Mouse (Mus musculus) heart, postnatal 4 days (tissue): ENCODE data around the gene Cebpa. TPM values are rescaled to one million over a fixed set of nuclear protein-coding genes. Genes with fewer than 3 reads are reported as not detected.
A peak's percentile ranks its signal among the peaks of the same experiment; 100 is the strongest.

Experiments
- DNase-seq: peaks from one replicate; pipeline ENCODE4 v3.0.0; 2021
- total RNA-seq, 2 experiments: library from RNA; stranded (reverse); gene quantifications; 2 replicates each; pipeline ENCODE4 v1.2.3; 2021

Cebpa gene
- total RNA-seq, result 1 to 10 TPM; 3.2 to 4.0 TPM

DNA sequence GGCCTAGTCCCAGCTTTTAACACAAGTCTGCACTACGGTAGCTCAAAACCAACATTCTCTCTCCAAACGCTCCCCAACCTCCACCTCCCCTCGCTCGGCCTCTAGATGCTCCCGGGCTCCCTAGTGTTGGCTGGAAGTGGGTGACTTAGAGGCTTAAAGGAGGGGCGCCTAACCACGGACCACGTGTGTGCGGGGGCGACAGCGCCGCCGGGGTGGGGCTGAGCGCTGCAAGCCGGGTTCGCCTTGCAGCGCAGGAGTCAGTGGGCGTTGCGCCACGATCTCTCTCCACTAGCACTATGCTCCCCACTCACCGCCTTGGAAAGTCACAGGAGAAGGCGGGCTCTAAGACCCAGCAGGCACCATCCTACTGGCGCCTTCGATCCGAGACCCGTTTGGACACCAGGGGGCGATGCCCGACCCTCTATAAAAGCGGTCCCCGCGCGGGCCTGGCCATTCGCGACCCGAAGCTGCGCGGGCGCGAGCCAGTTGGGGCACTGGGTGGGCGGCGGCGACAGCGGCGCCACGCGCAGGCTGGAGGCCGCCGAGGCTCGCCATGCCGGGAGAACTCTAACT, at the start of gene Cebpa:
TSS of gene Cebpa (plus strand) at position 453 of the 573 bp plus-strand sequence.
- peak; percentile 97 for DNase-seq

DNA sequence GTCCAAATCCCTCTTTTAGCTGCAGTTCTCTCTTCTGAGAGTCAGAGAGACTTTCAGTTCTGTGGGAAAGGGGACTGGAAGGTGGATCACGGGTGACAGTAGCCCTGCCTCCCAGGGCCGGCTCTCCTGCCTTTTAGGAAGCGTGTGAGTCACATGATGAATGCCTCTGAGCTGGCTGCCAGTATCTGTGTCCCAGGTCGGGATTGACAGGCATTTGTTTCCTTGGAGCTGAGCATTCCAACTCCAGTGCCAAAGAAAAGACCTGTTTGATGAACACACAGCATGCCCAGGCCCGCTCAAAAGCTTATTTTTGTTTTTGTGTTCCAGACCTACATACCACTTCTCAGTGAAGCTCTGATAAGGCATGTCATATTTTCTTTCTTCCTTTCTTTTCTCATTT, 42.4 kb upstream of the Cebpa start:
- peak; percentile 39 for DNase-seq

DNA sequence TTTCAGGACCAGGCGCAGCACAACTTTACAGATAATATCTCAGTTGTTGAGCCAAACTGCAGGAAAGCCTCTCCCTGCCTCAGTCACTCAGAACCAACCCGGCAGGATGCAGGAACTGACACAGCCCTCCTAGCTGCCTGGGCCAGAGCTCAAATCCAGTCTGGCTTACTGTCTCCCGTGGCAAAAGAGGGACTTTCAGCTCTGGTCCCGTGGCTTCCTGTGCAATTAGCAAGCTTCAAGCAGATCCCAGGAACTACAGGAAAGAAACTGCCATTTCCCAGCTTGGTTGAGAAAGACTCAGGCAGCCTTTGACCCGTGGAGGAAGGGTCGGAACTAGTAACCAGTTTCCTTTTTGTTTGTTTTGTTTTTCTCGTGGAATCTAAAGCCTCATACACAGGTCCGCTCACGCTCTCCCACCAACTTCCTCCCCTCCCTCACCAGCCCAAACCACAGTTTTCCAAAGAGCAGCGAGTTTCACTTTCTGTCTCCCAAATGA, 38.2 kb upstream of the Cebpa start:
- DNase-seq, result peak; percentile 45

DNA sequence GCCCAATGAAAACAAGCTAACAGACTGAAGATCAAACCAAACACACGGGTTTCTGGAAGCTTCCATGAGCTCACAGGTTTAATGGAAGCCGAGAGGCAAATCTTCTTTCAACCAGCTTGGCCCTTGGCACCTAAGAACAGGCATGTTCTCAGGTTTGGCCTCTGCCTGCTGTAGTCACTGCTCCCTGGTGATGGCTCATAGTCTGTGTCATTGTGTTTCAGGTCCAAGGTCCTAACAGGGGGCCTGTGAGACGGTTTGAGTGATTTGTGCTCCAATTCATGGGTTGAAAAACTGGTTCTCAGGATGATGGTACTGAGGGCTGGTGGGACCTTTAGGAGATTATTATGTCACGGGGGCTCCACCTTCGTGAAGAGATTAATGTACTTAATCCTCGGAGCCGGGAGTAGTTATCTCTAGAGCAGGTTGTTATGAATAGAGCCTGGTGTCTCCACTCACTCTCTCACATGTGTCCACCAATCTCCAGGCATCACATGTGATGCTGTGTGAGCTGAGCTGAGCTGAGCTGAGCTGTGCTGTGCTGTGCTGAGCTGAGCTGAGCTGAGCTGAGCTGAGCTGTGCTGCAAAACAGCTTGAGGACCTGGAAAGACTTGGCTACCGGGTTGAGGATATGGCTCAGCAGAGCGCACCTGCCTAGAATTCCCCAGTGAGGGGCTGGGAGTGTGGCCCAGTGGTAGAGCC, 37.5 kb upstream of the Cebpa start:
- DNase-seq, result no peak

DNA sequence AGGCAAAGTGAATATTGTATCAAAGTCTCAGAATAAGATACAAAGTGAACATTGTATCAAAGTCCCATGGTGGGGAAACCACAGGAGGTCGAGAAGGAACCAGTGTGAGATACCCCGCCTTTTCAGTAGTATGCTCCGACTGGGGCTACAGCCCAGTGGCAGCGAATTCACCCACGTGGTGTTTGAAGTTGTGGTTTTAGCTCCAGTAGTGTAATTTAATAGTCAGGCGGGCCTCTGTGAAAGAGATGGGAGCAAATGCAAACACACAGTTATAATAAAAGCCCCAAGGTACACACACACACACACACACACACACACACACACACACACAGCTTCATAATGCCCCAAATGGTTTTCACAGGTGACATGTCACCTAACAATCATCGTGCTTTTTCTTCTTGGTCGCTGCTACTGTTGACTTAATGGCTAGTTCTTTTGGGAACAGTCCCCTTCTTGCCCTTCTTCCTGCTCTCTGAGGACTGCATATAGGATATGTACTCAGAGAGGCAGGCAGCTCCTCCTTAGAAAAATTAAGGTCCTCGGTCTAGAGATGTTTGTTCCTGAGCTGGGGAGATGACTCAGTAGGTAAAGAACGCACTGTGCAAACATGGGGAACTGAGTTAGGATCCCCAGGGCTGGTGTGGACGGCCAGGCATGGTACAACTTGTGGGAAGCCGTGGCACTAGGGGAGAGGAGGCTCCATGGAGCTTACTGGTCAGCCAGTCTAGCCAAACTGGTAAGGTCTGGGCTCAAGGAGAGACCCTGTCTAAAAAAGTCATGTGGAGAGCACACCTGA, 34.3 kb upstream of the Cebpa start:
- DNase-seq, result no peak

DNA sequence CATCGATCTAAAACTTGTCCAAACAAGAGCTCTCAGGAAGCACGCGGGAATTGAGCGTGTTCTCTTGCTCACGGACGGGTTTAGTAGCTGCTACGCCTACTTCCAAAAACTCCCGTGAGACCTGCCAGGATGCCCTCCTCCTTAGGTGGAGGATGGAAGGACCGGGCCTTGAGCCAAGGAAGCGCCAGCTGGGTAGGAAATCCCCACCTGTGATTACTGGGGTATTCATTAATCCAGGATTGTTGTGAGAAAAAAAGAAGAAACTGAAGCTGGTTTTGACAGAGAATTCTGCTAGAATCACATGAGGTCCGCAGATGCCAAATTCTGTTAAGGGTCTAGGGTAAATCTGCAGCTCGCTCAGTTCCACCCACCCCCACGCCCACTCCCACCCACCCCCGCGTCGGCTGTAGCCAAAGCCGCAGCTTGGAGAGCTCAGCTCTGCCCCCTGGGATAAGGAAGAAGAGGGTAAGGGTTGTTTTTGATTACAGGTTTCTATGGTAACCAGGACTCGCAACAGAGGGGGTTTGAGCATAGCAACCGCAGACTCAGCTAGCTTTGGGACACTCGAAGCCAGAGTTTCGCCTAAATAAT, 32.7 kb upstream of the Cebpa start:
- DNase-seq, result peak; percentile 23

DNA sequence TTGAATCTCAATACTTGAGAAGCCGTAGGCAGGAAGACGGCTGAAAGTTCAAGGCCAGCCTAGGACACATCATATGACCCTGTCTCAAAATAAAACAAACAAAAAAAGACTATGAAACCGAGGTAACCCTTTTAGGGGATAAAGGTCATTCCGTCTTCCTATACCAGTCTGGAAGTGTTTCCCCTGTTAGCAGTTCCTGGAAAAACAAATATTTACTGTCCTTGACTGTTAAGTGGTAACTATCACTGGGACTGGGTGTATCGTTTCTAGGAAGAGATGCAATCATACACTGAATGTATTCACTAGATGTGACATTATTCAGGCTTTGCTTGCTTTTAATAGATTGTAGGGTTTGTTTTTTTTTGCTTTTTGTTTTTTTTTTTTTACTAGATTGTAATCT, 28.5 kb upstream of the Cebpa start:
- no peak for DNase-seq

DNA sequence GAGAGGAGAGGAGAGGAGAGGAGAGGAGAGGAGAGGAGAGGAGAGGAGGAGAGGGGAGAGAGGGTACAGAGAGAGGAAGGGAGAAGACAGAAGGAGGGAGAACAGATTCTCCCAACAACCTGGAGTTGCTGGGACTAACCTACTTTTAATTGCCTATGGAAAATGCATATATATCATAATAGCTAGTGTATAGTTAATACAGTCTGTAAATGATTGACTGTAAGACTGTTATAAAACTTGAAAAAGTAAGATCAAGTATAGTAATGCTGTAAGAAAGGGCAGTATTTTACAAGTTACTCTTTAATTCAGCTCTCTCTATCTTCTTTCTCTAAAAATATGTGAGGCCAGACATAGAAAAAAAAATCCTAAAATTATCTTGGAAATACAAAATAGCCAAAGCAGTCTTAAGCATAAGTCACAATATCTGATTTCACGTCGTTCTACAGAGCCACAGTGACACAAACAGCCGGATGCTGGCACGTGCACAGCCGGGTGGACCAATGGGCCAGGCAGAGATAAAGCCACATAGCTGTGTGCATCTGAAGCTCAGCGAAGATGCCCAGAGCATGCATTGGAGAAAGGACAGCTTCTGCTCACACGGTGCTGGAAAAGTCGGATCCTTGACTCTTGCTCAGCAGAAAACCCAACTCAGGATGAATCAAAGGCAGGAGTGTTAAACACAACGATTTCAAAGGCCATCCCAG, 24.0 kb upstream of the Cebpa start:
- DNase-seq, result no peak

DNA sequence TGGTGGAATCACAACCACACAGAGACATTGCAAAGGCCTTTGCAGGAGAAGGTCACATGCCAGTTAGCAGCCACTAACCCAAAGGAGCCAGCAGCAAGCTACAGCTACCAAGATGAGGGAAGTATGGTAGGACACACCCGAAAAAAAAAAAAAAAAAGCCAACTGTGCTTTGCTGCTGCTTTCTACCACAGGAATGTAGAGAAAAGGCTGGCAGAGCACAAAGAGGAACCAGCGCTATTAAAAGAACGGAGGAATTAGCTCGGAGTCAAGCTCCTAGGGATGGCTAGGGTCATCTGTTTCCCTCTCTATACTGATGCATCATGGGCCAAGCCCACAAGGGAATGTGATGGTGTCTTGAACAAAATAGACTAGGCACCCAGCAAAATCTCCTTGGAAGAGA, 20.3 kb upstream of the Cebpa start:
- DNase-seq, result no peak

DNA sequence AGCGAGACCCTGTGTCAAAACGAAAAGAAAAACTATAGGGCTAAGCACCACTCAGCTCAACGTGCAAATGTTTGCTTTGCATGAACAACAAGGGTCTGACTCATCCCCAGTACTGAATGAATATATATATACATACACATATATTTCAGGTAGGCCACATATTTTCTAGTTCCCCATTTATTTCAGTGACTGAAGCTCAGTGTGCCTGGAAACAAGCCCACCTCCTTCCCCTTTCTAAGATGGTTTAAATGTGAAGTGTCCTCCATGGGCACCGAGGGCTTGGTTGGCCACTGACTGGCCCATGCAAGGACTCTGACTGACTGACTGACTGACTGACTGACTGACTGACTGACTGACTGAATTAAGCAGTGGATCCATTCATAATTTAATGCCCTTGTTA, 19.6 kb upstream of the Cebpa start:
- DNase-seq, result no peak

DNA sequence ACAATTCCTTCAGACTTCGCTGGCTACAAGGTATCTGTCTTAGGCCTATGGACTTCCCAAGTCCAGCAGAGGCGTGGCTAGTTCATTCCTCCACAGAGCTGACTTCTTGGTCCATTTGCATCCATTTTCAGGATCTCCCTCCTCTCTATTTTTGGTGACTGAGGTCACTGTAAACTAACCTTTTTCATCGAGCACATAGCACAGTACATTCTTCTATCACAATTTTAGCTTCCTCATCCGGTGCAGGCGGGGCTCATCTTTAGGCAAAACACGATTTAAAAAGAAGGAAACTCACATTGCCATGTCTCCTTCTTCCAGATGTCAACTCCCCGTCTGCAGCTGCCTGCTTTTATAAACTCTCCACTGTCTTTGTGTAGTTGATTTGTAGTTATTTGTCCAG, 12.5 kb upstream of the Cebpa start:
- no peak for DNase-seq

DNA sequence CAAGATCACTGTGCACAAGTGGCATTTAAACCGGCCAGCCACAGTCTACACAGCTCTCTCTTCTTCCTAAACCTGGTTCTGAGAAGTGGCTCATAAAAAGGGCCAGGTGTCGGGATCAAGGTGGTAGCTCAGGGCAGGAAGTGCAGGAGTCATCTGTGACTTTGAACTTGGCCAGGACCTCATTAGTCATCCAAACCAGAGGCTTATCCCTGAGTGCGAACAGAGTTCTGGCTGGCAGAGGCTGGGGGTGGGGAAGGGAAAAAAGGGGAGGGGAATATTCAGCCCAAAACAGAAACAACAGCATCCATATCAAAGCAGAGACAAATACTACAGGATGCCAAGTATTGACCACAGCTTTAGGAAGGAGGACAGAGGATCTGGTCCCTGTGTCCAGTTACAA, 11.5 kb upstream of the Cebpa start:
- no peak for DNase-seq

DNA sequence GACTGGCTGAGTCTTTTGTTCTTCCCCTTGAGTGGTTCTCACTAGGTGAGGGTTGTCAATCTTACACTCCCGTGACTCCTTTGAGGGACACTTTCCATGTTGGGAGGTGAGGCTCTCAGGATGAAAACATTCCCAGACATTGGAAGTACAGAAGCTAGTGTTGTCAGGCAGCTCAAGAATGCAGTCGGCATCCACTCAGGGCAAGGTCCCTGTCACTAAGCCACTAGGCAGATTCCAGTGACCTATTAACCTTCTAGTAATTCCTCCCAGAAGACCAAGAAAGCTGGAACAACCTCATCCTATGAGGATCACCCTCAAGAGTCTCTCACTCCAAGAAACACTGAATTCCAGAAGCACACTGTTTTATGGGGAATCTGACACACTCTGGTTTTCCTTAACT, 11.0 kb upstream of the Cebpa start:
- DNase-seq, result no peak

DNA sequence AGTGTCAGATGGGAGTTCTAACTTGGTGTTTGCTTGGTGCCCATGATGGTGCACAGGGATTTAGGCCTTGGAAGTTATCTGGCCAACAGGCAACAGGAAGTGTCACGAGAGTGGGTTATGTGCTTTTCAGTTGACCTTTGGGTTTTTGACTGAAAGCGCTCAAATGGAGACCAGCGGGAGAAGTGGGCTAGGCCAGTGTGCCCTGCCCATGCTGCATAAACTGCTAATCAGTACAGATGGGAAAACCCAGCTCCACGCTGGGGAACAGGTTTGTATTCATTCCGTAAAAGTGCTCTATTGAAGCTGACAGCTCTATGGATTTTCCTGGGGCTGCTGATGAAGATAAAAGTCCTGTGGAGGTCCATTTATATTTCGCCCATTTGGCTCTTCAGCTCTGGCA, 10.4 kb upstream of the Cebpa start:
- no peak for DNase-seq

DNA sequence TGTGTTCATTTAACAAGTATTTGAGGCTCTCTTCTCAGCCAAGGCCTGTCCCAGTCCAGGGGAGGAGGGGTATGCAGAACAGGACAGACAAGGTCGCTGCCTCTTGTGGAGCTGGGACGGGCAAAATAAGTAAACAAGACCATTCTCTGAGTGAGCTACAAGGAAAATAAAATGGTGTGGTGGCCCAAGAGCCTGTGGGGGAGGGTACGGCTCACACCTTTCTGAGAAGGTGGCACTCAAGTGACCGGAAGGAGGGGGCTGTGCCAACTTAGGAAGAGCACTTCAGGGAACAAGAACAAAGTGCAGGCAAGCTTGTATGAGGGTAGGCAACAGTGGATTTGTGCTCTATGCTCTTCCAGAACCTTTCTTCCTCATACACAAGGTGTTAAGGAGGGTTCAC, 6.0 kb upstream of the Cebpa start:
- no peak for DNase-seq

DNA sequence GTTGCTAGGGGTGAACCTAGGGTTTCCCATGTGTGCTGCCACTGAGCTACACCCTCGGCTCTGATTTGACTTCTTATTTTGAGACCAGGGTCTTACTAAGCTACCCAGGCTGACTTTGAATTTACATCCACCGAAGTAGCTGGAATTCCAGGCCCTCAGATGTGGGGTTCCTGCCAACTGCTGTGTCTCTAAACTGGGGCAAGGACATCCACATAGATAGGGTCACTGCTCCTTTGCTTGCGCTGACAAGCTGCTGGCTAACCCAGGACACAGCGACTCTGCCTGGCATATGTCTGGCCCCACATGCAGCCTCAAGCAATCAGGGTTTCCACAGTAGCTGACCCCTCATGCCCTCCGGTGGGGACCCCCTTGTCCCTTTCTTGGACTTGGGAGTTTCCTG, 5.4 kb upstream of the Cebpa start:
- no peak for DNase-seq

DNA sequence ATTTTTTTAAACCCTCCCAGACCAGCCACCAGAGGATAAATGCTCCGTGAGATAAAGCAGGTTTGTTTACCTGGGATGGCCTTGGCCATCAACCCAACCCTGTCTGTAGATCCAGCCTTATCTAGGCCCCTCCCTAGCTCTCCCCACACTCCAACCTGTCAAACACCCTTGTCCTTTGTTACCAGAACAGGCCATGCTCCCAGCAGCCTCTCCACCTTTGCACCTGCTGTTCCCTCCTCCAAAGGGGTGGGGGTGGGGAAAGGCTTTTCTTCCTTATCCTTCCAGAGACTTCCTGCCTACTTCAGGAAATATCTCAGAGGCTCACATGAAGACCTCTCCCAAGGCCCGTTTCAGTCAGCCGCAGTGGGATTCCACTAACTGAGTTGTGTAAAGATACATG, 2.6 kb upstream of the Cebpa start:
- no peak for DNase-seq

DNA sequence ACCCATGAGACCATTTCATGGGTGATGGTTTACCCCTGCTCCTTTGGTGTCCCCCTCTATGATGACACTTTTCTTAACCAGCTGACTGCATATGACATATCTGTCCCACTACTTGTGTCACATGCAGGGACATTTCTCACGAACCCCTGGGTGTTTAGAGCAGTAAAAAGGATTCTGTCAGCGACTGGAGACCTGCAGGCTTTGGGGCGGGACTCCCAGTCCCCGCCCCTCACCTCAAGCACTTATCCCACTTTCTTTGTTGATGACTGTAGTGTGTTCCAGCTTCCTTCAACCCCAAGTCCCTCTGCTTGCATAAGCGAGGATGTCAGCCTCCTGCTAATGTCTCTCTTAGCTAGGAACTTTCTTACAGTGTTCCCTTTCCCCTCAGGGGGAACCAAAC, 2.0 kb upstream of the Cebpa start:
- DNase-seq, result no peak

DNA sequence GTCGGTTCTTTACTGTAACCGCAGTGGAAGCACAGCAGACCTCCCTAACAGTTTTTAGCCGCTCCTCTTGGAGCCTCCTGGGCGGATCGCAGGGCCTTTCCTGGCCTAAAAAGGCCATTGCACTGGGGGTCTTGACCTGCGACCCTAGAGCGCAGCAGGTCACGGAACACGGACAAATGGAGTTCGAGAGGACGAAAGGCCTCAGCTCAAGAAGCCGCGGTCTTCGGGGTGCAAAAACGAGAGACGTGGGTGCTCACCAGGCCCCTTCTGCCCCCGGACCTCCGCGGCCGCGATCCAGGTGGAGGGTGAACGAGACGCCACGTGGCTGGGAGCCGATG, 1.4 kb upstream of the Cebpa start:
- DNase-seq, result no peak

DNA sequence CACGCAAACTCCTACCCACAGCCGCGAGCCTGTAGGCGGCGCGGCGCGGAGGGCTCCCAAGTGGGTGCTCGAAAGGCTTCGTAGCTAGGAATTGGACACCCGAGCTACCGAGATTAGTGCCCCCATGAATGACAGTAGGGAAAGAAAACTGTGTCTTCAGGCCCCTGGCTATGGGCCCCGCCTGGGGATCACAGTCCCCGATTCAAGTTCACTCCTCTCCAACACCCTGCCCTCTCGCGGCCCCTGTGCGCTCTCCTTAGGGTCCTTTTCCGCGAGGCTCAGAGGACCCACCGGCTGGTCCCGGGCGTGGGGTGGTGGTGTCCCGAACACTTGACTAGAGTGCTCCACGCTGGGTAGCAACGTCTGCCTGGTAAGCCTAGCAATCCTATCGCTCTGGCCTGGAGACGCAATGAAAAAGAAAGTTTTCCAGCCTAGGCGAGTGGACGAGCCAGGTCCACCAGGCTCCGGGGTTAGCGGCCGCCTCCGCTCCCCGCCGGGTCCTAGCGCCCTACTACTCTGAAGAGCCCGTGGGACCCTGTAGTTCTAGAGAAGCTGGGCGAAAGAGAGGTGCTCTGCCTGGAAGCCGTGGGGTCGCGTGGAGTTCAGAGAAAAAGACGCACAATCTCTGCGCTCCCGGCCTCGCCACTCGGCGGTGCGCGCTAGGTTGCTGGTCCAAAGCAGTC, 853 bp upstream of the Cebpa start:
- peak; percentile 75 for DNase-seq

DNA sequence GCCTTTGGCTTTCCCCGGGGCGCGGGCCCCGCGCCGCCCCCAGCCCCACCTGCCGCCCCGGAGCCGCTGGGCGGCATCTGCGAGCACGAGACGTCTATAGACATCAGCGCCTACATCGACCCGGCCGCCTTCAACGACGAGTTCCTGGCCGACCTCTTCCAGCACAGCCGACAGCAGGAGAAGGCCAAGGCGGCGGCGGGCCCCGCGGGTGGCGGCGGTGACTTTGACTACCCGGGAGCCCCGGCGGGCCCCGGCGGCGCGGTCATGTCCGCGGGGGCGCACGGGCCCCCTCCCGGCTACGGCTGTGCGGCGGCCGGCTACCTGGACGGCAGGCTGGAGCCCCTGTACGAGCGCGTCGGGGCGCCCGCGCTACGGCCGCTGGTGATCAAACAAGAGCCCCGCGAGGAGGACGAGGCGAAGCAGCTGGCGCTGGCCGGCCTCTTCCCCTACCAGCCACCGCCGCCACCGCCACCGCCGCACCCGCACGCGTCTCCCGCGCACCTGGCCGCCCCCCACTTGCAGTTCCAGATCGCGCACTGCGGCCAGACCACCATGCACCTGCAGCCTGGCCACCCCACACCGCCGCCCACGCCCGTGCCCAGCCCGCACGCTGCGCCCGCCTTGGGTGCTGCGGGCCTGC, 533 bp downstream of the Cebpa start:
- DNase-seq, result peak; percentile 34
